Mouse (Mus musculus) layer of hippocampus, adult 6 months (tissue): ENCODE results near the gene Gm11111. TPM values are rescaled to one million over a fixed set of nuclear protein-coding genes. Genes with fewer than 3 reads are reported as not detected.

Experiments
- long read RNA-seq, 2 experiments: library from polyadenylated mRNA; unstranded; transcript quantifications; one replicate each; pipeline ENCODE4 v2.0.0; 2019 to 2020
- polyA plus RNA-seq: library from polyadenylated mRNA; unstranded; fragments of <200 nt; fragmentation: Nextera tagmentation; gene quantifications from 2 replicates; pipeline ENCODE4 v1.2.3, GENCODE M21; 2021

The Gm11111 gene
- polyA plus RNA-seq = not detected in 2 replicates
- long read RNA-seq, experiment 1 = 0 reads
- long read RNA-seq, experiment 2 = 0 reads

DNA sequence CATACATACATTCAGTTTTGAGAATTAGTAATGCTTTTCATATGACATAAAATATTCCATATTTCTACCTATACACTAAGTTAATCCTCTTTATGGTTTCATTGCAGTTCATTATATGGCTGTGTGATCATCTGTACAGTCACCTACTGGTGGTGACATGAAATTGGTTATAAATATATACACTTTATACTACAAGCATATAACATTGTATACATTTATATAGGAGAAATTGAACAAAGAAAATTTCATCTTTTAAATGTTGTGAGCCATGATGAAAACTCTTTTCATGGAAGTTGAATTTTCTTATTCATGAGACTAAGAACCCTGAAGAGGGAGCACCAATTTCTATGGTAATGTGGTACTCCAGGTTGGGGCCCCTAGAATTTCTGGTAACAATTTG lies at the start of gene Gm11111:
Gene Gm11111 (plus strand): TSS at position 301 of the 400 bp plus-strand sequence.

Other genes starting within 250 kb of the Gm11111 start
- gene Cfap299, start 223.4 kb upstream of the Gm11111 start, polyA plus RNA-seq = 3.8 and 5.3 TPM in 2 replicates